Mouse (Mus musculus) lung, postnatal 25 days (tissue): ENCODE data around the gene Tlnrd1.
"Not testable (repeated sequence)": the region's sequence is repeated elsewhere in the genome, so short reads cannot be mapped to it uniquely, and the experiment has no call there.

ENCODE experiments used
- DNase-seq: peaks from one replicate; pipeline ENCODE4 v3.0.0; 2022; ENCODE audit warnings: low spot score

The Tlnrd1 gene

DNA sequence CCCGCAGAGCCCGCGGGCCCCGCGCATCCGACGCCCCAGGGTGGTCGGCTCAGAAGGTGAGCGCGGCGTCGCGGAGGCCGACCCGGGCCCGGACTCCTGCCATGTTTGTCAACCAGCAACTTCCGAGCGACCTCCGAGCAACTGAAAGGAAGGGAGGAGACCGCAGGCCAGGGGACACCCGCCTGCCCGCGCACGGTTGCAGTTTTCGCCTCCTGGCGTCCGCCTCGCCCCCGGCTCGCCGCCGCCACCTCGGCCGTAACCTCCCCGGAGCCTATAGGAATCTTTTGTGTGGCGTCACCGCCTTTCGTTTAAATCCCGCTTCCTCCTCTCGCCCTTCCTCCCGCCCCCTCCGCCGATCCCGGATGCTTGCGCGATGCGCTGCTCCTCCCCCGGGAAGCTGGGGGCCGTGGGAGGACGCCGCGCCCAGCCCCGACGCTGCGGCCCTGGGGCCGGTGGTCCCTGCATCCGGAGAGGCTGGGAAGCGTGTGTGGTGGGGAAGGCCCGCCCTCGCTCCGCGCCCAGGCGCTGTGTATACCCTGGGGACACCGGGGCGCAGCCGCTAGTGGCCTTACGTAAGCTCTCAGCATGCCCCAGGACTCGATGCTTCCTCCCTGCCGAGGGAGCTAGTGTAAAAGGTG lies at the start of gene Tlnrd1, which contains the start of gene Mesd:
Gene Tlnrd1, minus strand, starts transcription at position 285 of the 638 bp plus-strand sequence.
Gene Mesd, plus strand, starts transcription at position 446 of the 638 bp plus-strand sequence.
- DNase-seq, result peak; percentile 92

DNA sequence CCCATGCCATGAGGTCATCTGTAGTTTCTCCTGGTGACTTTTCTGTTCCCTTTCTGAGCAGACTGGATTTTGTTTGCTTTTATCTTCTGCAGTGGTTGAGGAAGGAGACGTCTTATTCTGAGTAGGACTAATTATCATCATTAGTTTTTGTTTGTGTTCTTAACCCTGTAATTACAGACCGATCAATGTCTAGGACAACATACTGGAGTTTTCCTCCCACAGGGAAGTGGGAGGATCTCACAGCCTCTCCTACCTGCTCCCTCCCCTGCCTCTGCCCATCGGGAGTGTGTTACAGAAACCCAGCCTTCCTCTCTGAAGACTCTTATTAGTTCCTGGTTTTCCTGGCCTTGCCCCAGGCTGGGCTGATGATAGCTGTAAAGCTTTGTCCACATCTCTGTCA lies 37.5 kb upstream of the Tlnrd1 start:
- DNase-seq, result no peak

DNA sequence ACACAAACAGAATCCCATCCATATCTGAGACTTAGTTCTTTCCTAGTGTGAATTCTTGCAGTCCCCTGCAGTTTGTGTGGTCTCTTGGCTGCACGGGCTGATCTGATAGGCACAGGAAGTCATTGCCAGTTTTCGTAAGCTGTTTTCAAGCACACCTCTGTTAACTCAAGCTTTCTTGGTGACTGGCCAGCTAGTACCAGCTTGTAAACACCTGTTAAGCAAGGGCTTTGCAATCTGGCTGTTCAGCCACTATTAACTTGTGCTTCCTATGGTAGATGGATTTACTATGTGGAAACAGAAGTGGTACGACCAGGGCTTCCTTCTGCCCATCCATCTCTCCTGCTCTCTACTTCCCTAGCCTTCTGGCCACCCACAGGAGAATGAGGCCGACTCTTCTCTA lies 36.1 kb upstream of the Tlnrd1 start:
- no peak for DNase-seq

DNA sequence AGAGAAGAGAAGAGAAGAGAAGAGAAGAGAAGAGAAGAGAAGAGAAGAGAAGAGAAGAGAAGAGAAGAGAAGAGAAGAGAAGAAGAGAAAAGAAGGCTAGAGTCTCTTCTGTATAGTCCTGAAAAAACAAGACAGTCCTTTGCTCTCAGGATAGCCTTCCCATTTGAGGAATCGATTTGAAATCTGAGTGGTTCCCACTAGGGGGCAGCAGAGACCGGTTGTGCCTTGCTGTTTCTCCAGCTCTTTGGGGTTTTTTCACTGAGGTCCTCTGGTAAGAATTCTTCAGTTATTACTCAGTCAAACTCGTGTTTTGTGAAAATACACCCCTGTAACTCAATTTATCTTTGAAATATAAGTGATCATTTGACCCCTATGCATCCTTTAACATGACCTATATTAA lies 30.5 kb upstream of the Tlnrd1 start:
- peak; percentile 77 for DNase-seq

DNA sequence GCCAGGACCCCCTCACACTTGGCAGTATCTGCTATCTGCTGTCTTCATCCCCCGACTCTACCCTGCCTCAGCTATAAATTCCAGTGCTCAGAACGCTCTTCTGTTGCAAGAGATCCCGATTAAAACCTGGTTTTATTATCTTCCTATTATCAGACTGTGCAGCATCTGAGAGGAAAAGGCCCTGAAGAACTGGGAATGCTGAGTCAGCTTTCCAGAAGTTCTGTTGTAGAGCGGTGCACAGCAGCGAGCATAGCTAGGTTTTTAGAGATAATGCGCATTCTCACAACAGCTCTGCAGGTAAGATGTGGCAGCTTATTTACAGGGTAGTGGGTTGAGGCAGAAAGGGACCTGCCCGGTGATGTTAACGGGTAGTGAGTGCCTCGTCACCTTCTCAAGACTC lies 29.9 kb upstream of the Tlnrd1 start:
- DNase-seq, result no peak

DNA sequence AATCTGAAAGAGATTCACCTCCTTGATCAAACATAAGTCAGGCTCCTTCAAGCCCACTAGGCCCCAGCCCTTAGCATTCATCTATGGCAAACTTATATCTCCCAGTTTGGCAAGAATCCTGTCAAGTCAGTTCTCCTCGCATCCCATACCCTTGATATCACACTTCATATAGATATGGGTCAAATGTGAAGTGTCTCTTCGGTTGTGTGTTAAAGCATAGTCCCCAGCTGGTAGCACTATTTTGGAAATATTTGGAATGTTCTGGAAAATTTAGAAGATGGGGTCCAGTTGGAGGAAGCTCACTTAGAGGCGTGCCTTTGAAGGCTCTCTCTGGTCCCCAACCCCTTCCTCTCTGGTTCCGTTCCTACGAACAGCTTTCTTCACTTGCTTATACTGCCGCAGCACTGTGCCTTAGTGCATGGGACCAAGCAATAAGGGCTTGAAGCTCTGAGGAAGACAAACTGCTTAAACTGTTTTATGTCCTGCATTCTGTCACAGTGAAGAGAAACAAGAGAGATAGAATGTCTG lies 29.4 kb upstream of the Tlnrd1 start:
- DNase-seq, result no peak

DNA sequence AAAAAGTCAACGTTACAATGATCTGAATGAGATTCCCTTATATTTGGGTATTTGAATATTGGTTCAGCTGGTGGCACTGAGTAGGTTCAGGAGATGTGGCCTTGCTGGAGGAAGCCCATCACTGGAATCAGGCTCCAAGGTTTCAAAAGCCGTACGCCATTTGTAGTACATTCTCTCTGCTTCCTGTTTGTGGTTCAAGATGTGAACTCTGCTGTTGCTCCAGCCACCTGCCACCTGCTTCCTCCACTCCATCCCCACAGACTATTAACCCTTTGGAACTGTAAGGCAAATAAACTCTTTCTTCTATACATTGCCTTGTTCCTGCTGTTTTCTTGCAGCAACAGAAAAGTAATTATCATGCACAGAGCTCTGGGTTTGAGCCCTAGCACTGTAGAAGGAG lies 27.8 kb upstream of the Tlnrd1 start:
- DNase-seq, result no peak

DNA sequence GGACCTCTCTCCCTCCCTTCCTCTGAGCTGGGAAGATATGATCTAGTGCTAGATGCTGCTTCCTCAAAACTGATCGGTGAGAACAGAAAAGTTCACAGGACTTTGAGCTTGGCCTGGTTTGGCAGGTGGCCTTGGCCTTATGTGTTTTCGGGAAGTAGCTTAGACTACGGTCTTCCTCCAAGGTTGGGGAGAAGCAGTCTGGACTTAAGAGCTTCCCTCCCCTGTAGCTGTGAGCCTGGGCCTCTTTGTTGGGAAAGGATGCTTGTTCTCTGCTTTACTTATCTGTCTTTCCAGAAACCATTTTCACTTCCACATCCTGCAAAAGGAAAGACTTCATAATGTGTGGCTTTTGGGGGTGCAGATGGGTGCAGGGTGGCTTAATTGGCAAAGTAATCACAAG lies 20.7 kb upstream of the Tlnrd1 start:
- DNase-seq, result no peak

DNA sequence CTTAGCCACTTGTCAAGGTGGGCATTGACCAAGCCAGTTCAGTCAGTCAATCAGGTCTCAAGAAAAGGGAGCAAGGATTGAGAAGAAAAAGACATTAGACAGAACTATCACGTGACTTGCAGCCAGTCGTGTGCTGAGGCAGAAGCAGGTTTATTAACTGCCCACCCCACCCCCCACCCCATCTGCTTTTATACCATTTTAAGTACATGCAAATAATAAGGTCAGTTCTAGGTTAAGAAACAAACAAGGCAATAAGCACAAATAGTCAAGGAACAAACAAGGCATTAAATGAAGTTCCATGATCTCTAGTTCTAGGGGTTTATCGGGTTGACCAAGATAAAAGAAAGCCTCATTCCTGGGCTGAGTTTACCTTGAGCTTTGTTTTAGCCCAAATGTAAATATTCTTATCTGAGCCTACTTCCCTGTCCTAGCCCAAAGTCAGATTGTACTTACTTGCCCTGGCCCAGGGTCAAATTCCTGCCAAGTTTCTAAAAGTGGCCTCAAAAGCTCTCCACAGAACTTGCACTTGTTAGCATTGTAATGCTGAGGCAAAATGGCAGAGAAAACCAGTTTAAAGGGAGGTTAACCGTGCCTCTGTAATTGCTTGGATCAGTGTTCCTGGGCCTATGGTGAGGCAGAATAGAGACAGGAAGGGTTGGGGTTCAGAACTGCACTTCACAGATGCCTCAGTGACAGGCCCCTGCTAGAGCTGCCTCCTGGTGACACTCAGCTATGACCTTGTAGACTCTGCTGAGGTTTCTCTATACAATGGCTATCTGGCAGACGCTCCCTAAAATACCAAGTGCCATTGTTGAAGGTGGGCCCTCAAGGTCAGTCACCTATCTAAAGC lies 18.4 kb upstream of the Tlnrd1 start:
- no peak for DNase-seq

DNA sequence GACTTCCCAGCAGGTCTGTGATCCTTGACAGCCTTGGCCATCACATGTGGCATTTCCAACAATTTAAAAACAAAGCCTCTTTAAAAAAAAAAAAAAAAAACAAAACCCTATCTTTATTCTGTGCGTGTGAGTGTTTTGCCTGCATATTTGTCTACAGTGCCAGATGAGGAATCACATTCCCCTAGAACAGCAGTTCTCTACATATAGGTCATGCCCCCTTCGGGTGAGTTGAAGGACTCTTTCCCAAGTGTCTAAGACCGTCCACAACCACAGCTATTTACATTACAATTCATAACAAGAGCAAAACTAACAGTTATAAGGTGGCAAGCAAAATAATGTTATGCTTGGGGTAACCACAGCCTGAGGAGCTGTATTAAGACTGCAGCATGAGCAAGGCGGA lies 17.3 kb upstream of the Tlnrd1 start:
- DNase-seq, result no peak

DNA sequence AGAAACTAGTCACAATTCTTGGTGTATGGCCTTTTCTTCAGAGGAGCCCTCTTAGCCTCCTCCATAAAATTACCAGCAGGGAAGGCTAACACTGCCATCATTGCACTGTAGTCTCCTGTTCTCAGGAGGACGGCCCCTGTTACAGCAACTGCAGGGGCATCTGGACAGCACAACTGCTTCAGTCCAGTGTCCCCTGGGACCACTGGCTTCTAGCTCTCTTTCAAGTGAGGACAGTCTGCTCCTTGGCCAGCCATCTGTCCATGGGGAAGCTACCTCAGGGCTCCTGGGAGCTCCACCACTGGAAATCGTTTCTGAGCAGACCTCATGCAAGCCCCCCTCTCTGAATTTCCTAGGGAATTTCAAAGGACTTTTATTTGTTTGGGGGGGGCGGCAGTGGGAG lies 16.4 kb upstream of the Tlnrd1 start:
- DNase-seq, result no peak

DNA sequence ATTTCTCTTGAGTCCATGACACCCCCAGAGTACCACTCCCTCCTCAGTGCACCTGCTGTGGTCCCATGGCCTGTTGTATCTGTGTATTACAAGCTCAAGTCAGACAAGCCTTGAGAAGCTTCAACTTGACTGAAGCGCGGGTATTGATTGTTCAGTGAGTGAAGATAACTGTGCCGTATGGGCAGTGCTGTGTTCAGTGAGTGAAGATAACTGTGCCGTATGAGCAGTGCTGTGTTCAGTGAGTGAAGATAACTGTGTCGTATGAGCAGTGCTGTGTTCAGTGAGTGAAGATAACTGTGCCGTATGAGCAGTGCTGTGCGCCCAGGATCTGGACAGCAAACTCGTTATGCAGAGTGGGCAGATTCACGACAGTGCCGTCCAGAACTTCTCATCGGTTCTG lies 14.2 kb upstream of the Tlnrd1 start:
- no peak for DNase-seq

DNA sequence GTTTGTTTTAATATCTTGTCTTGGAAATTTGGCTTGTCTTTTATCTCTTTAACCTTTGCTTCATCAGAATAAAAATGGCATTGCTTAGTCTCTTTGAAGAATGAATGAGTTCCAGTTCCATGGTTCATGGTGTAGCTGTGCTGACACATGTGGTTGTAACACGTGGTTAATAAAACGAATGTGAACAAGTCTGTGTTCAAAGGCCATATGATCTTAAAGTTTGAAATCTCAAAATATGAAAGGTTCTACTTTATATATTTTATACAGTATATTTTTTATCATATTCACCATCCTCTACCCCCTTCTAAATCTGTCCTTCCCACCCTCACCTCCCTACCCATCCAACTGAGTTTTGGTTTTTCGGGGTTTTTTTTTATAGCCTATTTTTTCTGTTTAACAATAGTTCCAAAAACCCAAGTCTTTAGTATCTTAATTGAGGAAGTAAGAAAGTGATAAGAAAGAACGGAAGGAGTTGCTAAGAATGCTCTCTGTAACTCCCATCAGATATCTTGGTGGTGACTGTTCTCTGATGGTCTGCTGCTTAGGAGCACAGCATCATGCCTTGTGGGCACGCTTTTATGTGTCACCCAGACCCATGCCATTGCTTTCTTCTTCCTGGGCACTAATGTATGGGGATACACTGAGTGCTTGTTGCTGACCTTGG lies 12.1 kb upstream of the Tlnrd1 start:
- no peak for DNase-seq

DNA sequence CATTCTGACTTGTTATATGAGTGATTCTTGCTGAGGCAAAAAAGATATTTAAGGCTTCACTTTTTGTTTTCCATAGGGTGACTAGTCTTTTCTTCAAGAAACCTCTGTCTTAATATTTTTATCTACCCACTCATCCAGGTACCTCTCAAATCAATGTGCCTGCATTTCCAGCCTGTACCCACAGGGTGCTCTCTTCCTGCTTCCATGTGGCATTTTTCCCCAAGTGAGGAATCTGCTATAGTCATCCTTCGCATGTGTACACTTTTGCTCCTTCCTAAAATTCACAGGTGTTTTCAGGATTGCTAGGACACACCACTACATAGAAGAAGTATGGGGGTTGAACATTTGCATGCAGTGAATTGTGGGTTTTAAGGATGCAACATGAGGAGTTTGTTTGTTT lies 10.2 kb upstream of the Tlnrd1 start:
- DNase-seq, result no peak

DNA sequence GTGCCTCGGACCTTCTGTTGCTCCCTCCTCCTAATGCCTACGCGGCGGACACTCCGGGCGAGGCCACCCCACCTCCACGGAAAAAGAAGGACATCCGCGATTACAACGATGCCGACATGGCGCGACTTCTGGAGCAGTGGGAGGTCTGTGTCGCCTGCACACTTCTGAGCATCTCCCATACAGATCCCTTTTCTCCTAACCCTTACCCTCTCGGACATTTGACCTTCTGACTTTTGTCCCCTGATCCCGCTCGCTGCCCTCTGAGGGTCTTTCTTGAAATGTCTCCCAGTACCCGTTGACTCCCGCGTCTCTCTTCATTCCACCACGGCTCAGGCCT lies 8.2 kb upstream of the Tlnrd1 start:
- no peak for DNase-seq

DNA sequence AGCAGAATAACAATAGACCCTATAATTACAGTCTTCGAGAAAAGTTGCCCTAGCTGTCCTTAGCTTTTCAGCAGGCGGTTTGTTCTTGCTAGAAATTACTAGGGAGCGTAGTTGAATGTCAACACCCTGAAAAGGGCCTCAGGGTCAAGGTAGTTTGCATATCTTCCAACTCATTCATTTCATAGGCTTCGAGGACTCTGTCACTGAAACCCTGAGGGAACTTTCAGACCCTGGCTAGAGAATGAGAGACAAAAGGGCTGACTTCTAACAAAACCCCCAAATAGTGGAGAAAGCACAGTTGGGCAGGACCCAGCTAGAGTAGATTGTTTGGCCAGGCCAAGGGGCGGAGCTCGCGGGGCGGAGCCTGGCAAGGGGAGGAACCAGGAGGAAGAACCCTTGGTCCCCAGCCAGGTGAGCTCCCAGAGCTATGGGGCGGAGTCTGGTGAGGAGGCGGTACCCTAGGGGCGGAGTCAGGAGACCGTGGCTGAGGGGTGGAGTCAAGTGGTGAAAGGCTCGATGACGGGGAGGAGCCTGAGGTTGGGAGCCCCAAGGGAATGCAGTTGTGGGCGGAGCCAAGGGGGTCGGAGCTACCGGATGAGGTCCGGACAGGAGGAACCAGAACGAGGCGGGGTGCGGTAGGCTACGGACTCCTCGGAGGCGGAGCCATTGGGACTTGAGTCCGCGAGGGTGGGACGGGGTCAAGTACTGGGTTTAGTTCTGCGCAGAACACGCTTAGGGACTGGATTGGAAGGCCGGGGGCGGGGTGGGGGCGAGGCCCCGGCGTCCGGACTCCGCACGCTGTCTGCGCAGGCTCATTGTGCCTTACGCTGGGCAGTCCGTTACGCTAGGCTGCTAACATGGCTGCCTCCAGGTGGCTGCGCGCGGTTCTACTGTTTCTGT lies 7.6 kb upstream of the Tlnrd1 start:
- peak; percentile 100 for DNase-seq

DNA sequence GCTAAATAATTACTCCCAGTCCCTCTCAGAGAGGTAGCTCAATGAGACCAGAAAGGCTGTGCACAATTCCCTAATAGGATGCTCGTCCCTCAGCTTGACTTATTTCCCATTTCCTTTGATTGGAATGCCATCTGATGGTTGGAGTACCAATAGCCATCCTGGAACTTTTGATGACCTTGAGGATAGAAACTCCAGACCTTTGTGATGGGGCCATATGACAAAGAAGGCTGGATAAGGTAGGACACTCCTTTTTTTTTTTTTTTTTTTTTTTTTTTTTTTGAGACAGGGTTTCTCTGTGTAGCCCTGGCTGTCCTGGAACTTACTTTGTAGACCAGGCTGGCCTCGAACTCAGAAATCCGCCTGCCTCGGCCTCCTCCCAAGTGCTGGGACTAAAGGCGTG lies 5.8 kb upstream of the Tlnrd1 start:
- not testable (repeated sequence) for DNase-seq

DNA sequence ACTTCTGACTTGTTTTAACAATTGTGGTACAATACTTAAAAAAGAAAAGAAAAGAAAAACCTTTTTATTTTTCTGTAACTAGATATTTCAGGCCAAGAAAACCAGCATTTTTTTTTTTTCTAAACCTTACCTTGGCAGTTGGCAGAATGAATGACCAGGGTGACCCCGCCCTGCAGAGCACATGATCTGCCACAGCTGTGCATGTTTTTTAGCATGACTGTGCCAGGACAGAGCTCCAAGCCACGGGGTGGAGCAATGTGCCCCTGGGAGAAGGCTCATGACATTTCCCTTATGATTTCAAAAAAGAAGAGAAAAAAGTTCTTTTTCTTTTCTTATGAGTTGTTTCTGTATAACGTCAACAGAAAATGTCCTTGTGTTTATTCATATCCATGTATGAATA lies 5.3 kb upstream of the Tlnrd1 start:
- DNase-seq, result peak; percentile 30

DNA sequence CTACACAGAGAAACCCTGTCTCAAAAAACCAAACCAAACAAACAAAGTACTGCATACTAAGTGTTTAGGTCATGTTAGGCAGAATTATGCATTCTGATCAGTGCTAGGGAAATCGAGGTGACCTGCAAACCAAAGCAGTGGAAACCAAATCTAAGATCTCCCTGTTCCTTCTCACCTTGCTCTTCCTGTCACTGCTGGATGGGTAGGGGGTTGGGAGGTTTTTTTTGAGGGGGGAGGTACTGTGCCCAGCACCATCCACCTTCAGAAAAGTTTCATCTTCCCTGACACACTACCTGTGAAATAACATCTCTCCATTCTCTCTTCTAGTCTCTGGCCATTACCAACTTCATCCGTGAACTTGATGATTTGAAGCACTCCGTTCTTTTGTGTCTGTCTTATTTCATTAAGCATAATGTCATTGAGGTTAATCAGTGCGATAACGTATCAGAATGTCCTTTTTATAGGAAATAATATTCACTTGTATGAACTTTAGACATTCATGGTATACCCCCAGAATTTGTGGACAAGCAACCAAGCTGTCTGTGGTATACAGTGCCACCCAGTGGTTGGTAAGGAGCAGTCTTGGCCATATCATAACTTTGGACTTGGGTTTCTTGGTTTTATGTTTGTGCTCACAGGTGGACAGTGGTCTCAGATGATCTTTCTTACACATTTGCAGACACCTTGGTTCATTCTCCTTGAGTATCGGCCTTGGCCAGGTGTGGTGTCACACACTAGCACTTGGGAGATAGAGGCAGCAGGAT lies 2.4 kb upstream of the Tlnrd1 start:
- peak; percentile 26 for DNase-seq

DNA sequence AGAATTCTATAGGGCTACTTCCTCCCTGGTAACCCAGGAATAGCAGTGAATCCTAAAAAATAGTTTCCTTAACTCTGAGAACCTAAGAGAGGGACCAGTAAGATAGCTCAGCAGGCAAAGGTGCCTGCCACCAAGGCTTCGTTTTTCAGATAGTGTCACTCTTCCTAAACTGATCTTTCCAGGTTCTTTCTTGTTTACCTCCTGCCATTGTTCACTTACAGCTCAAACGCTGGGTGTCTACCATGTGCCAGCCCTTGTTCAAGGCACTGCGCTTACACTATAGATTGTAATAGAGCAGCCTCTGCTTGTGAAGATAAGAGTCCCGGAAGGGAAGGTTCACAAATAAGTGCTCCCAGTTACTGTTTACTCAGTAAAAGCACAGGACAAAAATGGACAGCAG lies 1.7 kb upstream of the Tlnrd1 start:
- peak; percentile 14 for DNase-seq

DNA sequence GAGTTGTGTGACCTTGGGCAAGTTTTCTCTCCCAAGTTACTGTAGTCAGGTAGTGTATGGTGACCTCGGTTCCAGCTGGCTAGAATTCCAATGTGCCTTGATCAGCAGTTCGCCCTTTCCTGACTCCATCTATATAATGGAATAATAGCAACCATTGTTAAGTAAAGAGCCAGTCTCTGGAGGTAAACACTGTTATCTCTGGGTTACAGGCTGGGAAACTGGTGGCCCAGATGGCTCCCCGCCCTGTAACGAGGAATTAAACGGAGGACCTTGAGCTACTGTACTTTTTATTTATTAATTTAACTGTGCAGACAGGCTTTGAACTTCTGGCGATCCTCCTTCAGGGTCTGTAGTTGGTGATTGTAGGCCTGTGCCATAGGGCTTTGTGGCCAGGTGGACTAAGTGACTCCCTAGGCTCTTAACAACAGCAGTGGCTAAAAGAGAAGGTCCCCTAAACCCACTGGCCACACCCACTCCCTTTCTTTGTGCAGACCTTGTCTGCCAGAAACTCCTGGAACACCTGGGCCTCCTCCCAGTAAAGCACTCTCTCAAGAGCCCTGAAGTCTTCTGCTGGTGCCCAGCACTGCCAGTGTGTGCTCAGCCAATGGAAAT lies 922 bp upstream of the Tlnrd1 start:
- DNase-seq, result peak; percentile 24
